8 mouse cellular contexts compared by ENCODE assay signal in genomic region chr4:133754871-133755765, GRCm38 (mm10). TPM values are rescaled to one million over a fixed set of nuclear protein-coding genes. Genes with fewer than 3 reads are reported as not detected.
A peak's percentile ranks its signal among the peaks of the same experiment; 100 is the strongest.
DNase-seq lines count a peak whose midpoint lies in the region; ATAC-seq and TF ChIP-seq lines count a peak whose summit lies in the region.

No protein-coding gene starts in this region.

- 0 out of 2 replicates have a peak overlapping the region, but pooled peaks have one; percentile 96 for H3K4me3 ChIP-seq in liver, adult 2 months (ENCODE audit: insufficient read depth, low read depth, low read length)
- peak overlapping the region; percentile 52 for H3K4me3 ChIP-seq in brown adipose tissue, adult 24 weeks (ENCODE audit: insufficient read depth, low read depth, low read length)
- peak overlapping the region; percentile 100 for H3K4me3 ChIP-seq in hindbrain, embryonic 13.5 days
- peak overlapping the region; percentile 100 for H3K4me3 ChIP-seq in midbrain, postnatal 0 days (ENCODE audit: low read depth, low read length)

- peak overlapping the region; percentile 98 for H3K9ac ChIP-seq in liver, adult 2 months (ENCODE audit: low read depth, low read length)
- peak overlapping the region; percentile 100 for H3K9ac ChIP-seq in hindbrain, embryonic 13.5 days
- peak overlapping the region; percentile 64 for H3K9ac ChIP-seq in midbrain, postnatal 0 days (replicated peaks; ENCODE audit: low read length, poor library complexity, severe bottlenecking)

- TF ChIP-seq POLR2A in liver, adult 2 months (IDR thresholded peaks at IDR 0.05; ENCODE audit: extremely low read depth, insufficient read depth, low read length) = no peak

- no peak for DNase-seq in liver, adult 2 months (ENCODE audit: extremely low read depth, low read depth, low spot score)
- DNase-seq in liver = no peak
- DNase-seq in midbrain, postnatal 0 days (ENCODE audit: low spot score) = no peak
- DNase-seq in layer of hippocampus, adult 9-11 months = no peak
- DNase-seq in urinary bladder, postnatal 4 days (ENCODE audit: low spot score in 2 of 2) = no peak

- ATAC-seq in hindbrain, embryonic 13.5 days (ENCODE audit: low FRiP score) = no peak
- ATAC-seq in midbrain, postnatal 0 days (ENCODE audit: low FRiP score) = no peak
- ATAC-seq in granulocyte monocyte progenitor cell, adult 5-6 weeks (replicated peaks; ENCODE audit: poor library complexity, severe bottlenecking) = no peak

- 33% methylated on average over 10 of the region's 10 CpGs for WGBS in liver, adult 2 months
- WGBS in hindbrain, embryonic 13.5 days = 11% methylated on average over 10 of the region's 10 CpGs
- WGBS in midbrain, postnatal 0 days = 13% methylated on average over 10 of the region's 10 CpGs

- TF ChIP-seq CTCF in liver, adult 2 months (IDR thresholded peaks at IDR 0.05; ENCODE audit: low read depth, low read length) = no peak
- TF ChIP-seq CTCF in midbrain, postnatal 0 days (IDR thresholded peaks at IDR 0.05) = no peak

- peaks cover 25% of the 10 kb centered on the region for H3K79me2 ChIP-seq in liver, adult 2 months (ENCODE audit: control insufficient read depth, insufficient read depth, low read length)

- no peaks in the 10 kb centered on the region for H3K36me3 ChIP-seq in liver, adult 2 months (ENCODE audit: control insufficient read depth, insufficient read depth, low read length)
- H3K36me3 ChIP-seq in hindbrain, embryonic 13.5 days = no peaks in the 10 kb centered on the region
- H3K36me3 ChIP-seq in midbrain, postnatal 0 days (ENCODE audit: insufficient read depth, low read length) = no peaks in the 10 kb centered on the region

- H3K4me2 ChIP-seq in hindbrain, embryonic 13.5 days = peak overlapping the region; percentile 93
- peak overlapping the region; percentile 92 for H3K4me2 ChIP-seq in midbrain, postnatal 0 days (ENCODE audit: low read depth, low read length, poor library complexity, severe bottlenecking)

- H3K9me3 ChIP-seq in hindbrain, embryonic 13.5 days = no peaks in the 10 kb centered on the region
- H3K9me3 ChIP-seq in midbrain, postnatal 0 days (ENCODE audit: low read length) = no peaks in the 10 kb centered on the region

- H3K4me1 ChIP-seq in liver, adult 2 months (ENCODE audit: control insufficient read depth, insufficient read depth, low read length) = peaks cover 18% of the 10 kb centered on the region
- H3K4me1 ChIP-seq in brown adipose tissue, adult 24 weeks (ENCODE audit: control insufficient read depth, insufficient read depth, insufficient read length, low read length) = peaks cover 7% of the 10 kb centered on the region; the same call in 1 of the 2 replicates
- peaks cover 33% of the 10 kb centered on the region for H3K4me1 ChIP-seq in hindbrain, embryonic 13.5 days (replicated peaks)
- peaks cover 12% of the 10 kb centered on the region for H3K4me1 ChIP-seq in midbrain, postnatal 0 days (ENCODE audit: insufficient read depth, low read length)

- H3K27me3 ChIP-seq in liver, adult 2 months (ENCODE audit: control insufficient read depth, insufficient read depth, low read length) = no peaks in the 10 kb centered on the region
- no peaks in the 10 kb centered on the region for H3K27me3 ChIP-seq in hindbrain, embryonic 13.5 days
- no peaks in the 10 kb centered on the region for H3K27me3 ChIP-seq in midbrain, postnatal 0 days (ENCODE audit: insufficient read depth, low read length)

- peak overlapping the region; percentile 85 for H3K27ac ChIP-seq in liver, adult 2 months (replicated peaks; ENCODE audit: insufficient read depth, low read depth, low read length)
- H3K27ac ChIP-seq in brown adipose tissue, adult 24 weeks (replicated peaks; ENCODE audit: low read depth, low read length) = peak overlapping the region; percentile 19
- H3K27ac ChIP-seq in hindbrain, embryonic 13.5 days = peak overlapping the region; percentile 100
- H3K27ac ChIP-seq in midbrain, postnatal 0 days (ENCODE audit: low read depth, low read length) = peak overlapping the region; percentile 98; the same call in 1 of the 2 replicates

RNA-seq across cellular contexts. Expression of gene Arid1a, which starts 1.5 kb away (rescaled TPM):
- total RNA-seq in liver, adult 2 months (2014; rRNA removed) = 5.9 and 8.5 TPM in 2 replicates
- 21.9 and 25.2 TPM in 2 replicates for polyA plus RNA-seq in liver, adult 2 months (2012; rRNA removed)
- polyA plus RNA-seq in brown adipose tissue, adult 24 weeks (2012; ENCODE audit: insufficient read depth, insufficient read length, missing spikeins) = 13.5 and 18.7 TPM in 2 replicates
- 35.6 and 37.4 TPM in 2 replicates for polyA plus RNA-seq in hindbrain, embryonic 13.5 days (2015; fragmentation: Nextera tagmentation; extraction: Ambion mirVana)
- 59.1 and 66.2 TPM in 2 replicates for total RNA-seq in midbrain, postnatal 0 days (2014; rRNA removed)
- polyA plus RNA-seq in midbrain, postnatal 0 days (2015; fragmentation: Nextera tagmentation; extraction: Ambion mirVana) = 16.7 and 19.5 TPM in 2 replicates
- total RNA-seq in granulocyte monocyte progenitor cell, adult 5-6 weeks (2014; fragmentation: Nextera tagmentation) = 125 and 153 TPM in 2 replicates
- 26.6 and 33.2 TPM in 2 replicates for total RNA-seq in granulocyte monocyte progenitor cell, adult 5-6 weeks (2017)

Comparison
In these comparisons a context has a peak if more than half of its experiments do, and no peak if none do; other contexts are left out.
1. H3K27ac ChIP-seq: peak in every context shown above with its lines; median percentile 100 in hindbrain, embryonic 13.5 days; 98 in midbrain, postnatal 0 days; 85 in liver, adult 2 months; 19 in brown adipose tissue, adult 24 weeks.